Mouse (Mus musculus): ENCODE data around the gene Arl2. TPM values are rescaled to one million over a fixed set of nuclear protein-coding genes. Genes with fewer than 3 reads are reported as not detected.

Arl2 gene
- polyA plus RNA-seq, 2 experiments from 2014 or later: 16.9 to 20.1 TPM

Other genes with a start within 250 kb of the Arl2 start
- gene Tigd3, start 247.4 kb downstream of the Arl2 start, polyA plus RNA-seq (2017; shearing (Covaris generic)): under 1 TPM; 0.29 to 0.58 TPM
- gene Dpf2, start 228.5 kb downstream of the Arl2 start, polyA plus RNA-seq (2017; shearing (Covaris generic)): 100 to 1,000 TPM; 123 to 178 TPM
- under 1 TPM in 1 of 2 experiments, not detected in 1; 0.25 TPM for gene Cdc42ep2, start 216.7 kb downstream of the Arl2 start, polyA plus RNA-seq (2017; shearing (Covaris generic))
- 10 to 100 TPM; 16.5 to 17.5 TPM for gene Pola2, start 177.3 kb downstream of the Arl2 start, polyA plus RNA-seq (2017; shearing (Covaris generic))
- gene Slc22a20, start 155.4 kb downstream of the Arl2 start, polyA plus RNA-seq (2017; shearing (Covaris generic)): not detected
- gene Capn1, start 125.7 kb downstream of the Arl2 start, polyA plus RNA-seq (2017; shearing (Covaris generic)): 10 to 100 TPM; 48.8 to 56.7 TPM
- 10 to 100 TPM; 12.2 to 15.7 TPM for gene Syvn1, start 95.0 kb downstream of the Arl2 start, polyA plus RNA-seq (2017; shearing (Covaris generic))
- gene Mrpl49, start 83.8 kb downstream of the Arl2 start, polyA plus RNA-seq (2017; shearing (Covaris generic)): 10 to 100 TPM; 31.3 to 38.5 TPM
- gene Fau, start 83.7 kb downstream of the Arl2 start, polyA plus RNA-seq (2017; shearing (Covaris generic)): 1,000 to 10,000 TPM; 2,454 to 3,437 TPM
- 10 to 100 TPM; 10.3 to 11.0 TPM for gene Znhit2, start 80.4 kb downstream of the Arl2 start, polyA plus RNA-seq (2017; shearing (Covaris generic))
- gene Tm7sf2, start 73.2 kb downstream of the Arl2 start, polyA plus RNA-seq (2017; shearing (Covaris generic)): 1 to 10 TPM; 5.4 to 9.2 TPM
- 10 to 100 TPM; 34.1 to 34.6 TPM for gene Vps51, start 64.3 kb downstream of the Arl2 start, polyA plus RNA-seq (2017; shearing (Covaris generic))
- gene Tmem262, start 61.5 kb downstream of the Arl2 start, polyA plus RNA-seq (2017; shearing (Covaris generic)): not detected
- gene Gm28374, start 59.3 kb downstream of the Arl2 start, polyA plus RNA-seq (2017; shearing (Covaris generic)): under 1 TPM in 1 of 2 experiments, not detected in 1; 0.69 TPM
- 10 to 100 TPM; 26.9 to 43.8 TPM for gene Zfpl1, start 56.6 kb downstream of the Arl2 start, polyA plus RNA-seq (2017; shearing (Covaris generic))
- gene Cdca5, start 56.6 kb downstream of the Arl2 start, polyA plus RNA-seq (2017; shearing (Covaris generic)): 1 to 10 TPM; 6.7 to 9.3 TPM
- gene AC131692.1, start 47.1 kb downstream of the Arl2 start, polyA plus RNA-seq (2017; shearing (Covaris generic)): not detected
- not detected for gene Naaladl1, start 35.8 kb downstream of the Arl2 start, polyA plus RNA-seq (2017; shearing (Covaris generic))
- gene Sac3d1, start 22.9 kb downstream of the Arl2 start, polyA plus RNA-seq (2017; shearing (Covaris generic)): 1 to 10 TPM; 2.5 to 2.6 TPM
- 10 to 100 TPM; 17.4 to 25.2 TPM for gene Snx15, start 13.2 kb downstream of the Arl2 start, polyA plus RNA-seq (2017; shearing (Covaris generic))
- not detected for gene Batf2, start 565 bp downstream of the Arl2 start, polyA plus RNA-seq (2017; shearing (Covaris generic))
- gene Majin, start 42.8 kb upstream of the Arl2 start, polyA plus RNA-seq (2017; shearing (Covaris generic)): under 1 TPM in 1 of 2 experiments, not detected in 1; 0.60 TPM
- not detected for gene Gpha2, start 84.8 kb upstream of the Arl2 start, polyA plus RNA-seq (2017; shearing (Covaris generic))
- 1 to 10 TPM; 1.4 to 1.5 TPM for gene Ppp2r5b, start 94.3 kb upstream of the Arl2 start, polyA plus RNA-seq (2017; shearing (Covaris generic))
- gene Atg2a, start 100.1 kb upstream of the Arl2 start, polyA plus RNA-seq (2017; shearing (Covaris generic)): 10 to 100 TPM in 1 of 2 experiments, 1 to 10 TPM in 1; 7.4 to 17.2 TPM
- 10 to 100 TPM; 11.0 to 15.2 TPM for gene Ehd1, start 135.2 kb upstream of the Arl2 start, polyA plus RNA-seq (2017; shearing (Covaris generic))
- under 1 TPM; 0.11 to 0.17 TPM for gene Cdc42bpg, start 164.9 kb upstream of the Arl2 start, polyA plus RNA-seq (2017; shearing (Covaris generic))
- 10 to 100 TPM; 13.9 to 19.1 TPM for gene Men1, start 193.4 kb upstream of the Arl2 start, polyA plus RNA-seq (2017; shearing (Covaris generic))
- gene Map4k2, start 199.6 kb upstream of the Arl2 start, polyA plus RNA-seq (2017; shearing (Covaris generic)): 100 to 1,000 TPM in 1 of 2 experiments, 10 to 100 TPM in 1; 82.0 to 116 TPM
- 10 to 100 TPM; 47.6 to 48.6 TPM for gene Sf1, start 222.1 kb upstream of the Arl2 start, polyA plus RNA-seq (2017; shearing (Covaris generic))
- 1 to 10 TPM; 3.7 to 8.0 TPM for gene Pygm, start 242.9 kb upstream of the Arl2 start, polyA plus RNA-seq (2017; shearing (Covaris generic))